Mouse (Mus musculus): ENCODE measurements at regions not wholly inside any gene's neighbourhood (a gene's known extent, or its start where the extent isn't known, plus 50 kb on each side); places are given as distances from the start of the nearest gene placed in this dataset.

GRCm38 (mm10) chr9:41610347-41610746, 448.9 kb upstream of the Ubash3b start:
- TF ChIP-seq CTCF (IDR thresholded peaks at IDR 0.05; ENCODE audit: control insufficient read depth, insufficient read depth, insufficient read length), result no peak
- TF ChIP-seq USF1 (IDR thresholded peaks at IDR 0.05; ENCODE audit: low read depth), result no peak
- TF ChIP-seq CEBPB (IDR thresholded peaks at IDR 0.05; ENCODE audit: low read depth), result no peak
- TF ChIP-seq MYOD1 (IDR thresholded peaks at IDR 0.05; ENCODE audit: control insufficient read depth, insufficient read length, low read depth), result no peak
- no peak for TF ChIP-seq MAX (IDR thresholded peaks at IDR 0.05)
- no peak for TF ChIP-seq FOSL1 (IDR thresholded peaks at IDR 0.05; ENCODE audit: insufficient read depth, low read length, poor library complexity, severe bottlenecking)

All from C2C12 (cell line).